Mouse (Mus musculus): ENCODE results near the gene Pex11b. TPM values are rescaled to one million over a fixed set of nuclear protein-coding genes. Genes with fewer than 3 reads are reported as not detected.
A peak's percentile ranks its signal among the peaks of the same experiment; 100 is the strongest.

Pex11b gene
- 54.2 and 57.7 TPM in 2 replicates for polyA plus RNA-seq (2015; fragmentation: Nextera tagmentation; extraction: Ambion mirVana)

- Histone ChIP-seq H3K4me3 (ENCODE audit: low read length) (peak within 1 kb of the TSS; percentile 79), H3K9ac (ENCODE audit: low read length) (peak within 1 kb of the TSS; percentile 91), H3K27ac (ENCODE audit: low read length) (peak within 1 kb of the TSS; percentile 87), H3K9me3 (ENCODE audit: control insufficient read depth, low read length) (no peaks in the 10 kb centered on the region), H3K27me3 (ENCODE audit: control insufficient read depth, insufficient read depth, low read depth, low read length) (no peaks in the 10 kb centered on the region), H3K4me2 (ENCODE audit: low read depth, low read length) (peak within 1 kb of the TSS; percentile 62), H3K36me3 (ENCODE audit: control insufficient read depth, insufficient read depth, low read length) (peaks cover 26% of the 10 kb centered on the region), H3K4me1 (replicated peaks; ENCODE audit: control insufficient read depth, insufficient read depth, low read length) (peaks cover 19% of the 10 kb centered on the region)
- ATAC-seq (ENCODE audit: low read depth), result peak; percentile 96
- WGBS, result 2% methylated on average over 60 of the region's 60 CpGs
Measured at GRCm38 (mm10) chr3:96634928-96635879, at the start of gene Pex11b, which contains the start of gene Gm42957. Gene Pex11b, plus strand, starts transcription at chr3:96635376. Gene Gm42957, plus strand, starts transcription at chr3:96635474.

- Histone ChIP-seq H3K27ac (ENCODE audit: low read length) (no peak overlapping the region), H3K4me2 (ENCODE audit: low read depth, low read length) (no peak overlapping the region), H3K4me3 (ENCODE audit: low read length) (no peak overlapping the region), H3K27me3 (ENCODE audit: control insufficient read depth, insufficient read depth, low read depth, low read length) (peaks cover 8% of the 10 kb centered on the region; the same call in 1 of the 2 replicates), H3K9ac (ENCODE audit: low read length) (no peak overlapping the region), H3K4me1 (replicated peaks; ENCODE audit: control insufficient read depth, insufficient read depth, low read length) (0 out of 2 replicates have a peak, but pooled peaks cover 2% of the 10 kb centered on the region), H3K9me3 (ENCODE audit: control insufficient read depth, low read length) (no peaks in the 10 kb centered on the region), H3K36me3 (ENCODE audit: control insufficient read depth, insufficient read depth, low read length) (no peaks in the 10 kb centered on the region)
- no peak for ATAC-seq (ENCODE audit: low read depth)
- WGBS, result 80% methylated on average over 4 of the region's 4 CpGs
Measured at GRCm38 (mm10) chr3:96590657-96591056, 44.5 kb upstream of the Pex11b start.

- WGBS, result 1% methylated on average over 10 of the region's 10 CpGs
- Histone ChIP-seq H3K9ac (ENCODE audit: low read length) (peak overlapping the region; percentile 78), H3K4me2 (ENCODE audit: low read depth, low read length) (peak overlapping the region; percentile 81), H3K9me3 (ENCODE audit: control insufficient read depth, low read length) (no peaks in the 10 kb centered on the region), H3K4me3 (ENCODE audit: low read length) (peak overlapping the region; percentile 69), H3K27me3 (ENCODE audit: control insufficient read depth, insufficient read depth, low read depth, low read length) (peaks cover 15% of the 10 kb centered on the region; the same call in 1 of the 2 replicates), H3K27ac (ENCODE audit: low read length) (peak overlapping the region; percentile 87), H3K4me1 (replicated peaks; ENCODE audit: control insufficient read depth, insufficient read depth, low read length) (peaks cover 17% of the 10 kb centered on the region), H3K36me3 (ENCODE audit: control insufficient read depth, insufficient read depth, low read length) (no peaks in the 10 kb centered on the region)
- no peak for ATAC-seq (ENCODE audit: low read depth)
Measured at GRCm38 (mm10) chr3:96593374-96593773, 41.8 kb upstream of the Pex11b start.

GRCm38 (mm10) chr3:96593790-96594560, 41.2 kb upstream of the Pex11b start, which contains the start of gene Polr3gl:
Gene Polr3gl, minus strand, starts transcription at chr3:96594181.
- no peaks in the 10 kb centered on the region for H3K36me3 ChIP-seq (ENCODE audit: control insufficient read depth, insufficient read depth, low read length)
- H3K4me1 ChIP-seq (replicated peaks; ENCODE audit: control insufficient read depth, insufficient read depth, low read length), result peaks cover 21% of the 10 kb centered on the region
- peaks cover 18% of the 10 kb centered on the region for H3K27me3 ChIP-seq (ENCODE audit: control insufficient read depth, insufficient read depth, low read depth, low read length)
- peak within 1 kb of the TSS; percentile 69 for H3K4me3 ChIP-seq (ENCODE audit: low read length)
- 0% methylated on average over 36 of the region's 38 CpGs for WGBS
- peak within 1 kb of the TSS; percentile 78 for H3K9ac ChIP-seq (ENCODE audit: low read length)
- H3K4me2 ChIP-seq (ENCODE audit: low read depth, low read length), result peak within 1 kb of the TSS; percentile 81
- peak within 1 kb of the TSS; percentile 87 for H3K27ac ChIP-seq (ENCODE audit: low read length)
- no peaks in the 10 kb centered on the region for H3K9me3 ChIP-seq (ENCODE audit: control insufficient read depth, low read length)
- ATAC-seq (ENCODE audit: low read depth), result peak; percentile 92

- H3K4me2 ChIP-seq (ENCODE audit: low read depth, low read length), result no peak overlapping the region
- H3K9ac ChIP-seq (ENCODE audit: low read length), result no peak overlapping the region
- whole genome bisulfite sequencing, result 81% methylated on average over 5 of the region's 5 CpGs
- no peaks in the 10 kb centered on the region for H3K36me3 ChIP-seq (ENCODE audit: control insufficient read depth, insufficient read depth, low read length)
- no peak for ATAC-seq (ENCODE audit: low read depth)
- H3K4me1 ChIP-seq (replicated peaks; ENCODE audit: control insufficient read depth, insufficient read depth, low read length), result peaks cover 21% of the 10 kb centered on the region
- no peak overlapping the region for H3K27ac ChIP-seq (ENCODE audit: low read length)
- H3K9me3 ChIP-seq (ENCODE audit: control insufficient read depth, low read length), result no peaks in the 10 kb centered on the region
- no peak overlapping the region for H3K4me3 ChIP-seq (ENCODE audit: low read length)
- peaks cover 22% of the 10 kb centered on the region for H3K27me3 ChIP-seq (ENCODE audit: control insufficient read depth, insufficient read depth, low read depth, low read length)
Measured at GRCm38 (mm10) chr3:96594851-96595250, 40.3 kb upstream of the Pex11b start.

- Histone ChIP-seq H3K9me3 (ENCODE audit: control insufficient read depth, low read length) (no peaks in the 10 kb centered on the region), H3K27ac (ENCODE audit: low read length) (no peak overlapping the region), H3K9ac (ENCODE audit: low read length) (no peak overlapping the region), H3K4me1 (replicated peaks; ENCODE audit: control insufficient read depth, insufficient read depth, low read length) (peaks cover 24% of the 10 kb centered on the region), H3K4me2 (ENCODE audit: low read depth, low read length) (no peak overlapping the region), H3K36me3 (ENCODE audit: control insufficient read depth, insufficient read depth, low read length) (no peaks in the 10 kb centered on the region), H3K4me3 (ENCODE audit: low read length) (no peak overlapping the region; the same call in 1 of the 2 replicates), H3K27me3 (ENCODE audit: control insufficient read depth, insufficient read depth, low read depth, low read length) (peaks cover 22% of the 10 kb centered on the region)
- ATAC-seq (ENCODE audit: low read depth), result no peak
- WGBS, result 26% methylated on average over 6 of the region's 6 CpGs
Measured at GRCm38 (mm10) chr3:96595661-96596060, 39.5 kb upstream of the Pex11b start.

- H3K9me3 ChIP-seq (ENCODE audit: control insufficient read depth, low read length), result no peaks in the 10 kb centered on the region
- peak within 1 kb of the TSS; percentile 88 for H3K4me2 ChIP-seq (ENCODE audit: low read depth, low read length)
- H3K36me3 ChIP-seq (ENCODE audit: control insufficient read depth, insufficient read depth, low read length), result no peaks in the 10 kb centered on the region
- WGBS, result 1% methylated on average over 22 of the region's 23 CpGs
- H3K27me3 ChIP-seq (ENCODE audit: control insufficient read depth, insufficient read depth, low read depth, low read length), result peaks cover 22% of the 10 kb centered on the region
- H3K9ac ChIP-seq (ENCODE audit: low read length), result peak within 1 kb of the TSS; percentile 68
- H3K27ac ChIP-seq (ENCODE audit: low read length), result no peak within 1 kb of the TSS; the same call in 1 of the 2 replicates
- H3K4me1 ChIP-seq (replicated peaks; ENCODE audit: control insufficient read depth, insufficient read depth, low read length), result peaks cover 24% of the 10 kb centered on the region
- peak within 1 kb of the TSS; percentile 56 for H3K4me3 ChIP-seq (ENCODE audit: low read length)
- no peak for ATAC-seq (ENCODE audit: low read depth)
Measured at GRCm38 (mm10) chr3:96596228-96596707, 38.9 kb upstream of the Pex11b start, which contains the start of gene Ankrd34a. Gene Ankrd34a, plus strand, starts transcription at chr3:96596636.

- whole genome bisulfite sequencing, result 2% methylated on average over 11 of the region's 12 CpGs
- H3K36me3 ChIP-seq (ENCODE audit: control insufficient read depth, insufficient read depth, low read length), result no peaks in the 10 kb centered on the region
- no peaks in the 10 kb centered on the region for H3K9me3 ChIP-seq (ENCODE audit: control insufficient read depth, low read length)
- H3K4me1 ChIP-seq (replicated peaks; ENCODE audit: control insufficient read depth, insufficient read depth, low read length), result peaks cover 24% of the 10 kb centered on the region
- H3K27ac ChIP-seq (ENCODE audit: low read length), result no peak overlapping the region
- H3K27me3 ChIP-seq (ENCODE audit: control insufficient read depth, insufficient read depth, low read depth, low read length), result peaks cover 22% of the 10 kb centered on the region
- peak overlapping the region; percentile 56 for H3K4me3 ChIP-seq (ENCODE audit: low read length)
- no peak for ATAC-seq (ENCODE audit: low read depth)
- H3K4me2 ChIP-seq (ENCODE audit: low read depth, low read length), result peak overlapping the region; percentile 88
- peak overlapping the region; percentile 68 for H3K9ac ChIP-seq (ENCODE audit: low read length)
Measured at GRCm38 (mm10) chr3:96596855-96597254, 38.3 kb upstream of the Pex11b start.

Measured in lung, embryonic 16.5 days (tissue).